Mouse (Mus musculus): ENCODE measurements around the gene AC170998.1.

DNA sequence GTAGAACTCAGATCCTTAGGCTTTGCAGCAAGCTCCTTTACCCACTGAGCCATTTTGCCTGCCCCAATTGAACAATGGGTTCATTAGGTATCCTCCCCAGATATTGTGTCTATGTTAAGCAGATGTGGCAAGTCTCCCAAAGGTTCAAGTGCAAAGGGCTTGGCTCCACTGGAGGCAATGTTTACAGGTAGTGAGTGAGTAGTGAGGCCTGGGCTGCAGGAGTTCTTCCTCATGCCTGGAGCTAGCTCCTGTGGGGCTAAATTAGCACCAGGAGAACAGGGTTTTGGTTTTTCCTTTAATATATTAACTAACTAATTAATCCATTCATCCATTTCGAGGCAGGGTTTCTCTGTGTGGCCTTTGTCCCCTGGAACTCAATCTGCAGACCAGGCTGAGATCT is 42.3 kb upstream of the AC170998.1 start:
- TF ChIP-seq CTCF (IDR thresholded peaks at IDR 0.05; ENCODE audit: control insufficient read depth, insufficient read depth, insufficient read length) (no peak), MYOD1 (IDR thresholded peaks at IDR 0.05; ENCODE audit: control insufficient read depth, insufficient read length, low read depth) (no peak), USF1 (IDR thresholded peaks at IDR 0.05; ENCODE audit: low read depth) (no peak), MAX (IDR thresholded peaks at IDR 0.05) (no peak), CEBPB (IDR thresholded peaks at IDR 0.05; ENCODE audit: low read depth) (no peak)
